Mouse (Mus musculus) testis, postnatal 10 days (tissue): Measurements from ENCODE around the gene Armh3.

Experiments
- DNase-seq: peaks from one replicate; pipeline ENCODE4 v3.0.0; 2021; ENCODE audit warnings: low spot score

Armh3 gene

DNA sequence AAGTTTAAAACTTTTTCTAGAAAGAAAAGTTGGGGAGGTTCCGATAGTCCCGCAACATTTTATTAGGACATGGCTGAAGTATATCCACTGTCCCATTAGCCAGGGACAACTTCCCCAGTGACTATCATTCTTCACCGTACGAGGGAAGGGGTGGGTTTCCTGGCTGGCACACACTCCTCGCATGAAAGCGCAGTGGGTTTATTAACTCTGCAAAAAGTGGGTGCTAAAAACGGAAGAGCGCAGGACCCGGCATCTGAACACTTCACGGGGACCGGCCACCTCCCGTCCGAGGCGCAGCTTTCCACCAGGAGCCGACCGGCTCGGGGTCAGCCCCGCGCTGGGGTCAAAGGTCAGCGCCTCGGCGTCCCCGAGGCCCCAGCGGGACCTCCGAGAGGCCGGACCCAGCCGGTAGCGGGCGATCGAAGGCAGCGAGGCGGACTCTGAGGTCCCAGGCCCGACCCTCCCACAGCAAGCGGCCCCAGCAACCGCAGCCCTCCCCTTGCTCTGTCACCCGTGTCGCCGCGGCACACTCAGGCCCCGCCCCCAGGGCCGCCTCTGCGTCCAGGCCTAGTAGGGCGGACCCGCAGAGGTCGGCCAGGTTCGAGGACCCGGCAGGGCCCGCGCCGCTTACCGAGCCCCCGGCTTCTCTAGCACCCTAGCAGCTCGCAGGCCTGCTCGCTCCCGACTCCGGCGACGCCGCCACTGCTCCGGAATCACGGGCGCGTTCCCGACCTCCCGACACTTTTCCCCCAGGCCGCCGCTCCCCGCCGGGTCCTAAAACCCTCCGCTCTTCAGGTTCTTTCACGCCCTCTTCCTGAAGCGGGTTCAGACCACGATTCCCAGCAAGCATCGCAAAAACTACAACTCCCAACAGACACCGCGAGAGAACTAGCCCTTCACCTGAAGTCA is at the start of gene Armh3:
Armh3 (minus strand) TSS at position 704 of the 909 bp plus-strand sequence.
- peak; percentile 92 for DNase-seq

- no peak for DNase-seq
Measured at GRCm38 (mm10) chr19:46047426-46047825, 49.1 kb upstream of the Armh3 start.

- no peak for DNase-seq
Measured at GRCm38 (mm10) chr19:46046621-46047025, 48.3 kb upstream of the Armh3 start.

- DNase-seq: peak; percentile 73
Measured at GRCm38 (mm10) chr19:46045696-46046311, 47.5 kb upstream of the Armh3 start.

- peak; percentile 87 for DNase-seq
Measured at GRCm38 (mm10) chr19:46044993-46045695, 46.9 kb upstream of the Armh3 start, which contains the start of gene Ldb1. Ldb1 (minus strand) TSS chr19:46045214.

GRCm38 (mm10) chr19:46044271-46044992 is 46.1 kb upstream of the Armh3 start, which contains the start of gene Pprc1:
Pprc1 (plus strand) TSS chr19:46044886.
- DNase-seq: peak; percentile 67

DNA sequence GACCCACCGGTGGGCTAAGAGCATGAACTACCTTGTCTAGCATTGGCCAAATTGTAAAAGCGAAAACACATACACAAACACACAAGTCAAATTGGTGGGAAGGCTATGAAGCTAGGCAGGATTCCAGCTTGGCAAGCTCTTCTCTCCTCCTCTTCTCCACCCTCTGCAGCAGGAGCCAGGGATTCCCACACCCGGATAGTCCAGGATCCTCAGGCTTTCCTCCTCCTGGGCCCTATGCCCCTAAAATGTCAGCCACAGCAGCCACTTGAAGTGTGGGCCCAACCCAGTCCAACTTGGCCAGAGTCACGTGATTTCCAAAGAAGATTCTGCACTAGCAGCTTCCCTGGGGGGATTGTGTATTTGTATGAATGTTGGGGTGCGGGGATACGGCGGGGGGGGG is 45.1 kb upstream of the Armh3 start:
- no peak for DNase-seq

DNA sequence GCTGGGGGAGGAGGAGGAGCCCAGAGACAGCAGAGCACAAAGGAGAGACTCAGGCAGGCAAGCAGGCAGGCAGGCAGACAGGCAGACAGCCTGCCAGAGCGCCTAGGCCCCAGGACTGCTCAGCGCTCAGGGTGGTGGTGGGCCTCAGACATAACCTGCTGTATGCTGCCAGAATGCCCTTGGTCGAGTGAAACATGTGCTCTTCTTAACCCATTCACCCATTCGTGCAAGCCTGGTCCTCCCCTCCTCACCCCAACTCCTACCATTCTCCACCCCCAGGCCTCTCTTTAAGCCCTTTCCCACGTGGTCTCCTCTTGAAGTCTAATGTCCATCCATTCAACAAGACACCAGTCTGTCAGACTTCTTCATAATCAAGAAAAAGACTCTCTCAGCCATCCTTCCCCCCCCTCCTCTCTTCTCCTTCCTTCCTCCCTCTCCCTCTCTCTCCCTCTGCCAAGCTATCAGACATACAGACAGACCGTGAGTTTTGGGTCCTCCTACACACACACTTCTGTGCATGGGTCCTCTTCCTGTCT is 44.3 kb upstream of the Armh3 start:
- no peak for DNase-seq

DNA sequence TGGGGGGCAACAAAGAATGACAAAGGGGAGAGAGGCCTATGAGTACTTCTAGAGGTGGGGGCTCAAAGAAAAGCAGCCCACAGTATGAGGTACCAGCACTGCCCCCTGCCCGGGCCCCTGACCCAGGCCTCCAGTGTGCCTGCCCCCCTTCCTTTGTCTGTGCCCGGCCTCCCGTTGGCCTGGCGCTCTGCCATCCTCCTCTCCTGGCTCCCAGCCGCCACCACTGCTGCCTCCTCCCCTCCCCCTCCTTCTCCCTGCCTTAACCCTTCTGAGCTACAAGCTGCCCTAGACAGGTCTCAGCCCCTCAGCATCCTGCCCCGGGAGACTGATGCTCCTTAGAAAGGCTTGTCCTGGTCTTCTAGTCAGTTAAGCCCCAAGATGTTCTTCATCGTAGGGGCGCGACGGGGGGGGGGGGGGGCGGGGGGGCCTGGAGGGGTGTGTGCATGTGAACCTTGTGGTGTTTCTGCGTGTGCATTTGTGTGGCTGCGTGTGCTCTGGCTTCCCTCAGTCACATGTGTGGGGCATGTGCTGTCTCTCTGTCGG is 43.7 kb upstream of the Armh3 start:
- peak; percentile 93 for DNase-seq

- no peak for DNase-seq
Measured at GRCm38 (mm10) chr19:46041299-46041932, 43.1 kb upstream of the Armh3 start.

GRCm38 (mm10) chr19:46040149-46040902 is 42.0 kb upstream of the Armh3 start:
- DNase-seq: no peak

DNA sequence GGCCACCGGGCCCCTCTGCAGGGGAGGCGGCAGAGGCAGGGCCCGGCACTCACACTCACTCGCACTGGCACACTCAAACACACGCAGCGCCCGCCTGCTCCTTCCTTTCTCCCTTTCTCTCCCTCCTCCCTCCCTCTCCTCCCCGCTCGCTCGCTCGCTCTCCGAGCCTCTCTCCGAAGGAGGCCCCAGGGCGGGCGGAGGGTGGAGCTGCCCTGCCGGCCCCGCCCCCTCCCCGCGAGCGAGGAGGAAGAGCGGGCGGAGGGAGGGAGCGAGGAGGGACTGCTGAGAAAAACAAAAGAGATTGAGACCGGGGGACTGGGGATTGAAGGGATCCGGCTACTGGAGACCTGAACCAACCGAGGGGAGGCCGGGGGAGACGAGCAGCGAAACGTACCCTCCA is 41.2 kb upstream of the Armh3 start:
- peak; percentile 94 for DNase-seq

GRCm38 (mm10) chr19:46038851-46039260 is 40.6 kb upstream of the Armh3 start:
- no peak for DNase-seq

- no peak for DNase-seq
Measured at GRCm38 (mm10) chr19:46037925-46038850, 39.9 kb upstream of the Armh3 start.

DNA sequence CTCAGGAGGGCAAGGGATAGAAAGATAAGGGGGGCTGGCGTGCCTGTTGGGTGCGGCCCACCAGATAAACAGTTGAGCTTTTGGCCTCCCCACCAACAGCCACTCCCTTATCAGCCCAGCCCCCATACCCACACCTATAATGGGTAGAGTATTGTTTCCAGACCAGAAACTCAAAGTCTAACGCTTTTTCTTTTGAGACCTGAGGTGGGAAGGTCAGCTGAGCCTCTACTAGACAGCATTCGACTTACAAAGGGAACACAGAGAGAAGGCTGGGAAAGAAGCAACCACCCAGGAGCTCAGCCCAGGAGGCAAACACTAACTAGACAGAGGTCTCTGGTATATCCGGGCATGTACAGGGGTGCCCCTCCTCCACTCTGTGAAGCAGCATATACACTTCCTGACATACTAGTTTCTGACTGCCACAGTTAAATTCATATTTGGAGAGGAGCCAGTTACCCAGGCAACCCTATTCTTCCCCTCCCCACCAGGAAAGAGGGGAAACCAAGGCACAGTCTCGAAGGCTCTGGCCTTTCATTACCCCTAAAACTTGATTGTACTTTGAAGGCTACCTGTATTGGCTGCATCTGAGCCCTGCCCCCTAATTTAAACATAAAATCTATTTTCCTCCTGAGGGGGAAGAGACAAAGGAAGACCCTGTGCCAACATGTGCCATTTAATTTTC is 39.1 kb upstream of the Armh3 start:
- DNase-seq: no peak

DNA sequence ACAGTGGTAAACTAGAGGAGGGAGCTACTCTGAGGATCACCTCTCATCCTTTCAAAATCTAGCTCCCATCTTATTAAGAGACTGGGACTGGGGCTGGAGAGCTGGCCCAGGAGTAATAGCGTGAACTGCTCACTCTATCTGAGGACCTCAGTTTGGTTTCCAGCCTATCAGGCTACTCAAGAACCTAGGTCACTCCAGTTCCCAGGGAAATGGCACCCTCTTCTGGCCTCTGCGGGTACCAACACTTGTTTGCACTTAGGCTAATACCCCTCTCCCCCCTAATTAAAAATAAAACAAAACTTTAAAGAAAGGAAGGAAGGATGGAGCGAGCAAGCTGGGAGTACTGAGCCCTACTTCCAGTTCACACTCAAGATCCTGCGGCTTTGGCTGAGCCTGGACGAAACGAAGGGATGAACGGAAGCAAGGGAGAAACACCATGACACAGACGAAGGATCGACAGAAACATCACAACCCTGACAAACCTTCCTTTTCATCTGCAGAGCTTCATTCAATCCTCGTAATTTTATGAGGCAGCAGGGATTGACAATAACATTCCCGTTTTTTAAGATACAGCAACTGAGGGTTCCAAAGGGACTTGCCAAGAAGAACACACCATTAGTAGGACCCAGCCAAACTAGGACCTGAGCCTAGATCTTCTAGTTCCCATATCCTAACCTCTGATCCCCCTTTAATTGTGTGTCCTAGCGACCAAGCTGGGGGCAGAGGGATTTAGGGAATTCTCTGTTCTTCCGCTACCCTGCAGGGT is 38.4 kb upstream of the Armh3 start:
- DNase-seq: no peak

DNA sequence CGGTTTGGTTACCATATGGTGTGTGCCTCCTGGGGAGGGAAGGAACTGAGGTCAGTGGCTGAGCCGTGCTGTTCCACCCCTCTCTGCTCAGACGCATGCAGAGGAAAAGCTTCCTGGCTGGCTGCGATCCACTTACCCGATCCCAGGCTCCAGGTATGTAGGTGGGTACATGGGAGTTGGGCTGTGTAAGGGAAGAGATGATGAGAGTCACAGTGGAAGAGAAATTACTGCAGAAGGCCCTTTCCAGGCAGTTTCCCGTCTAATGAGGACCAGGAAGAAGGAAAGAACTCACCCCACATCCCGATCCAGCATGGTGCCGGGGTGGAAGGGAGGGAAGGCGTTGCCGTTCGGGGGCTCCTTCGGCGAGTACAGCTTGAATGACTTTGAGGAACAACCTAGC is 37.7 kb upstream of the Armh3 start:
- DNase-seq: no peak

DNA sequence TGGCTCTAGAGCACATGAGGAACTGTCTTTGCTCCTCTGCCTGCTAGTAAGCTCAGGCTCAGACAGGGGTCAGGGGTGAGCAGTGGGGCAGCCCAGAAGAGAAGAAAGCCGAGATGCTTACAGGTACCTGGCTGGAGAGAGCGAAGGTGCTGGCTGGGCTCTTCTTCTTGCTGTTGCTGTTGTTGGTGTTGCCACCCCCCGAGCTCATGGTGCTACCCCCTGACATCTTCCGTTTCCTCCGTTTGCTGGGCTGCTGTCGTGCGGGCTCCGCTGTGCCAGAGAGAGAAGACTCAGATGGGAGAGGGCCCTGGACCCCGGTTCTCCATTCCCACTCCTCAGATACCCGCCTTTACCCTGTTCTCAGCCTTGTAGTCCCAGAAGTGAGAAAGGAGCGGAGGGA is 35.6 kb upstream of the Armh3 start:
- DNase-seq: no peak
